Mouse (Mus musculus) embryonic fibroblast, embryonic 13.5 days (primary cell): ENCODE measurements around the gene Lrrc31.

Experiments
- CTCF ChIP-seq: IDR thresholded peaks from 2 replicates; pipeline ENCODE4 v1.5.1; 2011; ENCODE audit warnings: mild to moderate bottlenecking, control low read depth, low read length, moderate library complexity, borderline replicate concordance; ENCODE audit not compliant: insufficient read depth
- POLR2A ChIP-seq: IDR thresholded peaks from 2 replicates; pipeline ENCODE4 v1.6.1; 2011; ENCODE audit warnings: low read depth, mild to moderate bottlenecking, control low read depth, low read length, moderate library complexity

DNA sequence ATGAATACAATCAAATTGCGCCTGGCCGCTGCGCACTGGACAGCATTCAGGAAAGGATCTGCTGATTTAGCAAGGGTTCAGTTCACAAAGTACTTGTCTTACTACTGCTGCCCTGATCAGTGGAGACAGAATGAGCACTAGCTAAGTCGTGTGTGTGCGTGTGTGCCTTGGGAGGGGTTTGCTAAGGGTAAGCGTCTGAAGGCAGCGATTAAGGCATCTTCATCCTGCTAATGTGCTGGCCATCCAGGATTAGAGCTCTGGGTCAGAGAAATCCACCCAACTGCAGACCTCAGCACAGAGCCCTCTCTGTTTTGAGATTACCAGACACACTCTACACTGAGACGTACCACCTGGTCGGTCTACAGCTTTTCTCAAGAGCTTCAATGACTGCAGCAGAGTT lies 48.7 kb upstream of the Lrrc31 start:
- TF ChIP-seq CTCF, result no peak
- TF ChIP-seq POLR2A, result no peak
